Mouse (Mus musculus) heart, embryonic 16.5 days (tissue): ENCODE measurements around the gene Tsc1. TPM values are rescaled to one million over a fixed set of nuclear protein-coding genes. Genes with fewer than 3 reads are reported as not detected.

Experiments used
- ATAC-seq: fragments of 200-750 bp; cut with Nextera tagmentation; replicated peaks from 2 replicates; pipeline ENCODE4 v1.8.0; 2017; ENCODE audit warnings: moderate number of reproducible peaks; ENCODE audit not compliant: insufficient read depth, low FRiP score; ENCODE audit errors: extremely low read depth
- H3K27ac ChIP-seq: fragments of 300-500 bp; sonication (generic); 2 replicates; pipeline ENCODE4 v1.5.1; 2014; ENCODE audit warnings: mild to moderate bottlenecking, low read length, control low read depth, moderate library complexity
- H3K27me3 ChIP-seq: fragments of 300-500 bp; sonication (generic); 2 replicates; pipeline ENCODE4 v1.6.1; 2014; ENCODE audit warnings: low read length, mixed read lengths; ENCODE audit not compliant: control insufficient read depth, insufficient read depth
- H3K36me3 ChIP-seq: fragments of 300-500 bp; sonication (generic); 2 replicates; pipeline ENCODE4 v1.6.1; 2014; ENCODE audit not compliant: control insufficient read depth, insufficient read depth
- H3K4me1 ChIP-seq: fragments of 300-500 bp; sonication (generic); 2 replicates; pipeline ENCODE4 v1.6.1; 2014; ENCODE audit warnings: low read length, mixed read lengths; ENCODE audit not compliant: control insufficient read depth, insufficient read depth
- H3K4me2 ChIP-seq: fragments of 300-500 bp; sonication (generic); 2 replicates; pipeline ENCODE4 v1.6.1; 2014; ENCODE audit warnings: low read depth, mild to moderate bottlenecking, control low read depth, low read length
- H3K4me3 ChIP-seq: fragments of 300-500 bp; sonication (generic); 2 replicates; pipeline ENCODE4 v1.5.1; 2014; ENCODE audit warnings: mild to moderate bottlenecking, control low read depth, low read length
- H3K9ac ChIP-seq: fragments of 300-500 bp; sonication (generic); 2 replicates; pipeline ENCODE4 v1.6.1; 2014; ENCODE audit warnings: low read length, control low read depth
- H3K9me3 ChIP-seq: fragments of 300-500 bp; sonication (generic); replicated peaks from 2 replicates; pipeline ENCODE4 v1.6.1; 2016; ENCODE audit warnings: low read length; ENCODE audit not compliant: control insufficient read depth
- WGBS: fragments of 180-500 bp; shearing (Covaris S2); extraction: QIAGEN DNeasy Blood & Tissue Kit; methylation state at CpG from one replicate; pipeline ENCODE4 v1.1.7; 2014; 5-methylcytosine and 5-hydroxymethylcytosine counted together
- microRNA-seq: library from miRNA; unstranded; fragments of <30 nt; microRNA quantifications from one replicate; pipeline ENCODE4, GENCODE M21; 2017
- polyA plus RNA-seq: library from polyadenylated mRNA; unstranded; fragments of >200 nt; fragmentation: Nextera tagmentation; extraction: Ambion mirVana; gene quantifications from 2 replicates; pipeline ENCODE4 v1.2.1, GENCODE M21; 2015

Tsc1 gene
- polyA plus RNA-seq, 1 experiment from 2014 or later: 17.5 TPM

- no peak for ATAC-seq
- Histone ChIP-seq H3K36me3 (no peaks in the 10 kb centered on the region), H3K27ac (no peak overlapping the region), H3K9me3 (no peaks in the 10 kb centered on the region), H3K4me2 (no peak overlapping the region), H3K27me3 (no peaks in the 10 kb centered on the region), H3K4me3 (no peak overlapping the region), H3K4me1 (no peaks in the 10 kb centered on the region), H3K9ac (no peak overlapping the region)
- WGBS: 50% methylated on average over 9 of the region's 9 CpGs
Observed at GRCm38 (mm10) chr2:28723912-28724311, 82.9 kb downstream of the Tsc1 start.

DNA sequence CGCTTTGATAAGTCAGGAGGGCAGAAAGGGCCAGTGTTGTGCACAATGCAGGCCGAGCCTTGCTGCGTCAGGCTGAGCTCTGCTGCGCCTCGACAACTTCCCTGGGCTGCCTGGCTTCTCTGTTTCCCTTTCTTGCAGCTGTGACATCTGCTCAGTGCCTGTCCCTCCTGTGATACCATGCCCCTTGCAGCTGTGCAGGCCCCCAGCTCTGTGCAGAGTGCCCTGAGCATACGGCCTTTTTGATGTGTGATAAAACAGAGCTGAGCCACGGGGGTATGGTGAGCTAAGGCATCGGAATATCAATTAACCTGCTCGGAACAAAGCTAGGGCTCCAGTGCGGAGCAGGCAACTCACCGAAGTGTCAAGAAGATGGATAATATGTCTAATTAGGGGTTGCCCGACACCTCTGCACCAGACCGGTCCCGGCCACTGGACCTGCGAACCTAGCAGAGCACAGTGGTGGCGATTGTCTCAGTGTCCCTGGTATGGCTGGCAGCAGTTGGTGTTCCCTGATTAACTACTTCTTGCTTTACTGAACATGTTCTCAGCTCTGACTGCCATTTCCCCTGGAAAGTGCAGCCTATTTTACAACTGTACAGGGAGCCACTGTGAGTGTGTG lies 86.9 kb downstream of the Tsc1 start:
- Histone ChIP-seq H3K9ac (no peak overlapping the region), H3K27ac (no peak overlapping the region)
- 47% methylated on average over 16 of the region's 16 CpGs for WGBS

GRCm38 (mm10) chr2:28730676-28731075 lies 89.6 kb downstream of the Tsc1 start:
- Histone ChIP-seq H3K9ac (no peak overlapping the region), H3K27me3 (no peaks in the 10 kb centered on the region), H3K36me3 (no peaks in the 10 kb centered on the region), H3K27ac (no peak overlapping the region), H3K4me1 (no peaks in the 10 kb centered on the region), H3K4me3 (no peak overlapping the region), H3K4me2 (no peak overlapping the region), H3K9me3 (no peaks in the 10 kb centered on the region)
- no peak for ATAC-seq

More for the DNA sequence above, 86.9 kb downstream of the Tsc1 start:
- H3K4me3 ChIP-seq: no peak overlapping the region
- H3K4me2 ChIP-seq: no peak overlapping the region
- H3K4me1 ChIP-seq: no peaks in the 10 kb centered on the region
- H3K27me3 ChIP-seq: no peaks in the 10 kb centered on the region
- H3K36me3 ChIP-seq: no peaks in the 10 kb centered on the region
- no peaks in the 10 kb centered on the region for H3K9me3 ChIP-seq
- no peak; the same call in 1 of the 2 replicates for ATAC-seq

GRCm38 (mm10) chr2:28737112-28737511 lies 96.1 kb downstream of the Tsc1 start:
- Histone ChIP-seq H3K36me3 (no peaks in the 10 kb centered on the region), H3K27me3 (no peaks in the 10 kb centered on the region; the same call in 1 of the 2 replicates), H3K4me2 (no peak overlapping the region), H3K27ac (no peak overlapping the region), H3K9ac (no peak overlapping the region), H3K4me3 (no peak overlapping the region), H3K9me3 (no peaks in the 10 kb centered on the region), H3K4me1 (no peaks in the 10 kb centered on the region)
- 80% methylated on average over 5 of the region's 5 CpGs for WGBS
- no peak for ATAC-seq

DNA sequence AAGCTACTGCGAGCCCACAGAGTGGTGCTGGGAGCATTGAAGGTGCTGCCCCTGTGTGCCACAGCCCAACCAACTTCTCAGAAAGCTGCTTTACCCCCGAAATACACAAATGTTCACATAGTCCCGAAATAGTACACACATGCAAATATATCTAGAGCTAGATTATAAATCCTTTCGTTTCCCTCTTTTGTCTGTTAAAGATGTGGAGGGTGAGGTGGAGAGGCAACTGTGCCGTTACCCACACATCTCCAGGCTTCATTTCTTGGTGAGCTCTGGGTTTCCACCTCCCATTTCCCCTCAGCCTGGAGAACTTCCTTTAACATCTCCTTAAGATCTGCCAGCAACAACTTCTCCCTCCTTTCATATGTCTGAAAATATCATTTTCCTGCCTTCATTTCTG lies 99.1 kb downstream of the Tsc1 start:
- H3K27me3 ChIP-seq: peaks cover 3% of the 10 kb centered on the region; the same call in 1 of the 2 replicates
- ATAC-seq: no peak

More for the DNA sequence above, 99.1 kb downstream of the Tsc1 start:
- Histone ChIP-seq H3K4me2 (no peak overlapping the region), H3K9me3 (no peaks in the 10 kb centered on the region), H3K4me3 (no peak overlapping the region), H3K4me1 (no peaks in the 10 kb centered on the region), H3K36me3 (no peaks in the 10 kb centered on the region), H3K9ac (no peak overlapping the region), H3K27ac (no peak overlapping the region)
- WGBS: 73% methylated on average over 5 of the region's 5 CpGs

Small RNA genes within 50 kb of the gene (microRNA-seq; reads per million reads assigned to microRNA genes)
- gene Gm22824 (not detected), gene Mir3088 (1.4 reads per million)

Other genes starting within 250 kb of the Tsc1 start
- 2.8 and 3.6 TPM in 2 replicates for gene Ppp1r26, start 194.4 kb upstream of the Tsc1 start, polyA plus RNA-seq
- 0.71 and 0.81 TPM in 2 replicates for gene 1700007K13Rik, start 174.9 kb upstream of the Tsc1 start, polyA plus RNA-seq
- 52.0 and 52.7 TPM in 2 replicates for gene Mrps2, start 173.2 kb upstream of the Tsc1 start, polyA plus RNA-seq
- 0.43 and 1.1 TPM in 2 replicates for gene Gbgt1, start 144.3 kb upstream of the Tsc1 start, polyA plus RNA-seq
- 1.3 and 1.4 TPM in 2 replicates for gene Gm10134, start 135.1 kb upstream of the Tsc1 start, polyA plus RNA-seq
- gene Ralgds, start 128.1 kb upstream of the Tsc1 start, polyA plus RNA-seq: 21.2 and 22.3 TPM in 2 replicates
- gene Cel, start 77.8 kb upstream of the Tsc1 start, polyA plus RNA-seq: 0.30 TPM in 1 of 2 replicates, not detected in the other
- gene Gtf3c5, start 57.5 kb upstream of the Tsc1 start, polyA plus RNA-seq: 28.6 and 29.1 TPM in 2 replicates
- gene Gfi1b, start 19.2 kb upstream of the Tsc1 start, polyA plus RNA-seq: 0.84 and 0.92 TPM in 2 replicates
- 0.96 and 1.3 TPM in 2 replicates for gene Spaca9, start 58.5 kb downstream of the Tsc1 start, polyA plus RNA-seq
- gene Ak8, start 58.9 kb downstream of the Tsc1 start, polyA plus RNA-seq: 0.30 and 0.80 TPM in 2 replicates
- gene Gtf3c4, start 199.1 kb downstream of the Tsc1 start, polyA plus RNA-seq: 6.1 and 8.2 TPM in 2 replicates
- gene Ddx31, start 199.2 kb downstream of the Tsc1 start, polyA plus RNA-seq: 7.6 and 7.8 TPM in 2 replicates